Mouse (Mus musculus): ENCODE data around the gene Rps3.

- TF ChIP-seq POLR2A (IDR thresholded peaks at IDR 0.05; ENCODE audit: low read depth, low read length): no peak
- no peak for TF ChIP-seq CTCF (IDR thresholded peaks at IDR 0.05; ENCODE audit: borderline replicate concordance, insufficient read depth, low read length)
Measured at GRCm38 (mm10) chr7:99436530-99436929, 47.0 kb downstream of the Rps3 start.
